Mouse (Mus musculus) neural tube, embryonic 12.5 days (tissue): ENCODE measurements around the gene Hist1h2ag. TPM values are rescaled to one million over a fixed set of nuclear protein-coding genes. Genes with fewer than 3 reads are reported as not detected.

Source experiments
- ATAC-seq: fragments of 200-750 bp; cut with Nextera tagmentation; 2 replicates; pipeline ENCODE4 v1.8.0; 2017; ENCODE audit warnings: low read depth, mild to moderate bottlenecking, moderate TSS enrichment, moderate library complexity; ENCODE audit not compliant: low FRiP score
- H3K27ac ChIP-seq: fragments of 300-500 bp; sonication (generic); 2 replicates; pipeline ENCODE4 v1.5.1; 2016
- H3K27me3 ChIP-seq: fragments of 300-500 bp; sonication (generic); replicated peaks from 2 replicates; pipeline ENCODE4 v1.6.1; 2016; ENCODE audit warnings: mild to moderate bottlenecking
- H3K36me3 ChIP-seq: fragments of 300-500 bp; sonication (generic); 2 replicates; pipeline ENCODE4 v1.6.1; 2016; ENCODE audit warnings: mild to moderate bottlenecking
- H3K4me1 ChIP-seq: fragments of 300-500 bp; sonication (generic); 2 replicates; pipeline ENCODE4 v1.6.1; 2016
- H3K4me2 ChIP-seq: fragments of 300-500 bp; sonication (generic); replicated peaks from 2 replicates; pipeline ENCODE4 v1.6.1; 2016; ENCODE audit warnings: mild to moderate bottlenecking
- H3K4me3 ChIP-seq: fragments of 300-500 bp; sonication (generic); 2 replicates; pipeline ENCODE4 v1.5.1; 2016
- H3K9ac ChIP-seq: fragments of 300-500 bp; sonication (generic); 2 replicates; pipeline ENCODE4 v1.6.1; 2016; ENCODE audit warnings: mild to moderate bottlenecking
- H3K9me3 ChIP-seq: fragments of 300-500 bp; sonication (generic); 2 replicates; pipeline ENCODE4 v1.6.1; 2016; ENCODE audit warnings: mild to moderate bottlenecking
- WGBS: fragments of 180-500 bp; shearing (Covaris S2); methylation state at CpG from one replicate; pipeline ENCODE4 v1.1.7; 2016; 5-methylcytosine and 5-hydroxymethylcytosine counted together
- polyA plus RNA-seq: library from polyadenylated mRNA; unstranded; fragments of >200 nt; fragmentation: Nextera tagmentation; extraction: Ambion mirVana; gene quantifications from 2 replicates; pipeline ENCODE4 v1.2.1, GENCODE M21; 2016

The Hist1h2ag gene
- polyA plus RNA-seq, 1 experiment from 2014 or later: 46.1 TPM

DNA sequence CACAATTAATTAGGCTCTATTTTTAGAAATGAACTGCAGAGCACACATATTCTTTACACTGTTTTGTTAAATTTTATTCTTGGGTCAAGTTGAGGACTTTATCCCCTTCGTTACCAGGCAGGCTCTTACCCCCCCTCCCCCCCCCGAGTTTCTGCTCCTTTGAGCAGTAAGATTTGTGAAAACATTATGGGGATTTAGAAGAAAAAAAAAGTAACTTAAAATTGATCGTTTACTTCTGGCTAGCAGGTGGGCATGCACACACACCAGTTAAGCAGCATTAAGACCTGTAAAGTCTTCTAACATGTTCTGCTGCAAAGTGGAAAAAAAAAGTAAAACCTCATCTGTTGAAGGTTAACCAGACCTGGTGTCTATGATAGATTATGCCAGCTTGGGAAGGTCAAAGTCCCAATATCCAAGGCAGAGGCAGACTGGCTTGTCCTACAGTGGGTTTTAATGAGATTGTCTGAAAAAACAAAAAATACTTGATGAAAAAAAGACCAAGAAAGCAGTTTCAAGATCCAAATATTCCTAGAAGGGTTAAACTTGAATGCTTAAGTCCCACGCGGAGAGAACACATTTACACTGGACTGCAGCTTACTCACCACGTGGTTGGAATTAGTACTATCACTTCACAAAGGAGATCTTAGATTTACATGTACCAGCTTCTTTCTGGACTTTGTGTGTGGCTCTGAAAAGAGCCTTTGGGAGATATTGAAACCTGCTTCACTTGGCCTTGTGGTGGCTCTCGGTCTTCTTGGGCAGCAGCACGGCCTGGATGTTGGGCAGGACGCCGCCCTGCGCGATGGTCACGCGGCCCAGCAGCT is 8.1 kb downstream of the Hist1h2ag start:
- WGBS: 1% methylated on average over 14 of the region's 14 CpGs
- H3K36me3 ChIP-seq: no peaks in the 10 kb centered on the region
- no peak for ATAC-seq
- peak overlapping the region; percentile 27 for H3K4me3 ChIP-seq
- H3K27me3 ChIP-seq: no peaks in the 10 kb centered on the region
- H3K4me1 ChIP-seq: peaks cover 21% of the 10 kb centered on the region
- H3K4me2 ChIP-seq: peak overlapping the region; percentile 69
- peak overlapping the region; percentile 47 for H3K9ac ChIP-seq
- no peaks in the 10 kb centered on the region for H3K9me3 ChIP-seq
- H3K27ac ChIP-seq: 0 out of 2 replicates have a peak overlapping the region, but pooled peaks have one; percentile 27

DNA sequence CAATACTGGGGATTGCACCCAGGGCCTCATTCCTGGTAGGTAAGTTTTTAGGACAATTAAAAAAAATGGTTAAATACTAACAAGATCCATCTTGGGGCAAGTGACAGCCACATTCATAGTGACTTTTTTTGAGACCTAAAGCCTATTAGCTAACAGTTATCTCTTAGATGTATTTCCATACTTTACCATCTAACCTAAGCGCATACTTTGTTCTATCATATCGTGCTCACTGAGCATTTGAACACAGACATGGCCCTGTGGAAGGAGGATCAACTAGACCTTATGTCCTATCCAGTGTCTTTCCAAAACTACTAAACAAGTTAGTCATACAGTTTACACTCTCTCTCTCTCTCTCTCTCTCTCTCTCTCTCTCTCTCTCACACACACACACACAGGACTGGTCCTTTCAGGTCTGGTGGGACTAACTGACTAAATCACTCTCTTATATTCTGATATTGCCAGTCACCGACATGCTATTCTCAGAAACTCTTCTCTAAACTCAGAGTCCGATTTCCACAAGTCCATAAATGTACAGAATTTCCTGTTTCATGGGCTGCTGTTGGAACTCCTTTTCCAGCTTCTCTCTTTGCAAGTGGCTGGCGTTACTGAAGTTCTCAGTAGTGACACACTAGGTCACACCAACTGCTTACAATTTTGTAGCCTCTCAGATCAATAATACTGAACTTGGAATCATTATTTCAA is 8.9 kb downstream of the Hist1h2ag start:
- Histone ChIP-seq H3K4me2 (peak overlapping the region; percentile 69), H3K27ac (no peak overlapping the region), H3K9ac (peak overlapping the region; percentile 47), H3K27me3 (no peaks in the 10 kb centered on the region), H3K4me1 (peaks cover 21% of the 10 kb centered on the region), H3K36me3 (no peaks in the 10 kb centered on the region), H3K9me3 (no peaks in the 10 kb centered on the region), H3K4me3 (0 out of 2 replicates have a peak overlapping the region, but pooled peaks have one; percentile 5)
- ATAC-seq: no peak
- WGBS: 56% methylated on average over 5 of the region's 5 CpGs

DNA sequence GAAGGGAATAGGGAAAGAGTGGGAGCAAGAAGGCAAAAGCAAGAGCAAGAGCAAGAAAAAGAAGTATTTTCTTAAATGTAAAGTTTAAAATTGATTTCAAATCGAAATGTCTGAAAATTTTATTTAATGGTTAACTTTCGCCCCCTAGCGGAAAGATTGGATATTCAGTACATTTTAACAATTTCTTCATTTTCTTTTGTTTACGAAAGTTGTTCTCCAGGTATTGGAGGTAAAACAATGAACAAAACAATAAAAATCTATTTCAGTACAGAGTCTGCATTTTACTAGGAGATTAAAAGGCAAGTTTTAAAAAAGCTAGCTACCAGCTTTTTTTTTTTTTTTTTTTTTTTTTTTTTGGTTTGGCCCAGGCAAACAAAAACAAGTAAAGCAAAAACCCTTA is 12.3 kb downstream of the Hist1h2ag start:
- H3K4me3 ChIP-seq: no peak overlapping the region
- H3K36me3 ChIP-seq: no peaks in the 10 kb centered on the region
- no peaks in the 10 kb centered on the region for H3K27me3 ChIP-seq
- no peaks in the 10 kb centered on the region for H3K9me3 ChIP-seq
- no peak for ATAC-seq
- H3K9ac ChIP-seq: no peak overlapping the region
- no peak overlapping the region for H3K4me2 ChIP-seq
- no peak overlapping the region for H3K27ac ChIP-seq
- H3K4me1 ChIP-seq: peaks cover 13% of the 10 kb centered on the region; the same call in 1 of the 2 replicates
- 21% methylated on average over 4 of the region's 4 CpGs for whole genome bisulfite sequencing

DNA sequence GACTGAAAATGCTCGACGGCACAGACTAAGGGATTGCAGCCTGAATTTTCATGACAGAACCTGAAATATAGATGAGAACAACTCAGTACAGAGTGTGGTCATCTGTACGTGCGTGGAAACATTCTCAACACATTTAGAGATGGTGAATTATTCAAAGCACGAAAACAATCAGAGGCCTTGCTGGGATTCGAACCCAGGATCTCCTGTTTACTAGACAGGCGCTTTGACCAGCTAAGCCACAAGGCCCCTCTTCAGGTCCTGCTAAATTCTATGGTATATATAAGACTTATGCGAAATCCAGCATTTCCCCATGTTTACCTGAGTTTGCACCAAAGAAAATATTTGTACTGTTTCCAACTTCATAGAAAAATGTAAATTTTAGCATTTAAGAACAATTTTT is 12.8 kb downstream of the Hist1h2ag start:
- peaks cover 12% of the 10 kb centered on the region; the same call in 1 of the 2 replicates for H3K4me1 ChIP-seq
- no peak overlapping the region for H3K27ac ChIP-seq
- H3K4me2 ChIP-seq: peak overlapping the region; percentile 59; the same call in 1 of the 2 replicates
- no peaks in the 10 kb centered on the region for H3K27me3 ChIP-seq
- no peak overlapping the region for H3K9ac ChIP-seq
- no peak overlapping the region for H3K4me3 ChIP-seq
- ATAC-seq: no peak
- no peaks in the 10 kb centered on the region for H3K9me3 ChIP-seq
- 27% methylated on average over 8 of the region's 8 CpGs for WGBS
- no peaks in the 10 kb centered on the region for H3K36me3 ChIP-seq

DNA sequence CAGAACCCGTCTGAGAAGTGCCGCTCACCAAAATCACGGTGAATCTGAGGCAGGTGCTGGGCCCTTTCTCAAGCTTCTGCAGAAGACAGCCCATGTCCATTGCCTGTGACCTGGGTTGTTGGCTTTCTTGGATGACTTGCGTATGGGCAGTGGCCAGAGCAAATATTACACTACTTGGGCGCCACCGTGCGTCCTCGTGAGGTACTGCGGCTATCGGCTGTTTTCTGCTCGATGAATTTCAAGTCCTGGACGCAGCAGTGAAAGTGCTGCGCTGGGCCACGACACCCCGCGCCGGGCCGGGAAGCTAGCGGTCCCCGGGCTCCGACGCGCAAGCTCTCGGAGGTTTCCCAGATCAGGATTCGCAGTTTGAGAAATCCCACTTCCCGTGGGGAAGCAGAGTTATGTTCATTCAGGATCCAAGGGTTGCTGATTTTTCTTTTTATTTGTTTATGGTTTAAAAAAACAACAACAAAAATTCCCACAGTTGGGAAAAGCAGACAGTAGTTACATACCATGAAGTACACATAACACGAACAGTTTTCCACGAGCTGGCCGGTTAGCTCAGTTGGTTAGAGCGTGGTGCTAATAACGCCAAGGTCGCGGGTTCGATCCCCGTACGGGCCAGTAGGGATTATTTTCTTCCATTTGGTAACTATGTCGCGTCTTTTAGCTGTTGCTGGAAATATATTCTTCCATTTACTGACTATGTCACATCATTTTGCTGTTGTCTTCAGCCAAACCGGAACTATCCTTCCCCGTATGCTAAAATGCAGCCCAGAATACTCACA is 13.9 kb downstream of the Hist1h2ag start:
- WGBS: under 1% methylated on average over 40 of the region's 40 CpGs
- Histone ChIP-seq H3K9ac (peak overlapping the region; percentile 56), H3K9me3 (no peaks in the 10 kb centered on the region), H3K4me1 (peaks cover 2% of the 10 kb centered on the region; the same call in 1 of the 2 replicates), H3K27ac (0 out of 2 replicates have a peak overlapping the region, but pooled peaks have one; percentile 37), H3K36me3 (no peaks in the 10 kb centered on the region), H3K27me3 (no peaks in the 10 kb centered on the region), H3K4me3 (peak overlapping the region; percentile 42), H3K4me2 (peak overlapping the region; percentile 59)
- peak; percentile 84 for ATAC-seq

DNA sequence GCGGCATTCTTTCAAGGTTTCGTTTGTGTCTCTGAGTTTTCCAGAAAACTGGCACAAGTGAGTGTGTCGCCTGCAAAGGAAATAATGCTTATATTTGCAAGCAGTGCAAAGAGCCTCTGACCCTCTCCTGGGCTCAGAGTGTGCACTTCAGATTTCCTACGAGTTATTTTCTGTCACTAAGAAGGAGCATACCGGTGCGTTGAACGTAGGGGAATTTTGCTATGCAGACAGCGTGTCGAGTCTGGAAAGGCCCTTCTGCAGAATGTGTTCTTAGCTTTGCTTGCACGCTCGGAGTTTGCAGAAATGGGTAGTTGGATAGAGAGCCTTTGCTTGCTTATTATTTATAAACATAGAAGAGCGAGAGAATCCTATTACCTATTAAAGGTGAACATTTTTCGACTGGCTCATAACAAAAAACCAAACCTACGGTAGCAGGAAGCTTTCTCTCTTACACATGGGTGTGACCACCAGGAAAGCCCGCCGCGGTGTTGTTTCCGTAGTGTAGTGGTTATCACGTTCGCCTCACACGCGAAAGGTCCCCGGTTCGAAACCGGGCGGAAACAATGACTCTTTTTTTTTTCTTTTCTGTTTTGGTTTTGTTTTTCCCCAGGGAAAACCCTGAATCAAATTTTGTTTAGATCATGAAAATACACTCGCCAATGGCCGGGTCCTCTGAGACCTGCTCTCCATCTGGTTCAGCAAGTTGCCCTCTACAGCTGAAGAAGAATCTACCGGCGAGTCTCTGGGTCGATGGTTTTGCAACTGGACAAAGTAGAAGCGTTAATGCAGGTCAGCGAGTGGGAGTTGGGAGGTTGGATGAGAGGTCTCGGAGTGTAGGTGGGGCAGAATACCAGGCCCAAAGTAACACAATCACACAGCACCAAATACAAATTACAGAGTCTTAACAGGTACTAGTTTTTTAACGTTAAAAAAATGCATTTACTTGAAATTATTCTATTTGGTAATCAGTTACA is 16.4 kb downstream of the Hist1h2ag start:
- peak overlapping the region; percentile 37 for H3K4me3 ChIP-seq
- H3K27me3 ChIP-seq: no peaks in the 10 kb centered on the region
- H3K9me3 ChIP-seq: no peaks in the 10 kb centered on the region
- no peaks in the 10 kb centered on the region for H3K4me1 ChIP-seq
- 1% methylated on average over 35 of the region's 35 CpGs for WGBS
- peak overlapping the region; percentile 61 for H3K4me2 ChIP-seq
- peak overlapping the region; percentile 30; the same call in 1 of the 2 replicates for H3K9ac ChIP-seq
- no peaks in the 10 kb centered on the region for H3K36me3 ChIP-seq
- ATAC-seq: no peak
- no peak overlapping the region for H3K27ac ChIP-seq

DNA sequence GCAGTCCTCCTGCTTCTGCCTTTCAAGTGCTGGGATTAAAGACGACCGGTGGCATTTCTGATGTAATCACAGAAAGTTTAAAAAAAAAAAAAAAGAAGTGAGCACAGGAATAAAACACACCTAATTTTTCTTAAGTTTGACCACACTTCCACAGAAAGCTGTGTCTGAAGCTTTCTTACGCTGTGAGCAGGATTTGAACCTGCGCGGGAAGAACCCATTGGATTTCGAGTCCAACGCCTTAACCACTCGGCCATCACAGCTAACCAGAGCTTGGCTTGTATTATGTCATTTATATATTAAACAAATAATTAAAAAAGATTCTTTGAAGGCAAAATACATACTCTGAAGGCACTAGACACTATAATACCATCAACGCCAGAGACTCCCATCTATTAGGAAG is 20.5 kb downstream of the Hist1h2ag start:
- Histone ChIP-seq H3K9ac (no peak overlapping the region), H3K4me3 (peak overlapping the region; percentile 42), H3K27me3 (peaks cover 24% of the 10 kb centered on the region), H3K4me1 (no peaks in the 10 kb centered on the region; the same call in 1 of the 2 replicates), H3K9me3 (no peaks in the 10 kb centered on the region), H3K4me2 (peak overlapping the region; percentile 67), H3K27ac (no peak overlapping the region), H3K36me3 (no peaks in the 10 kb centered on the region)
- under 1% methylated on average over 9 of the region's 9 CpGs for WGBS
- peak; percentile 70 for ATAC-seq

DNA sequence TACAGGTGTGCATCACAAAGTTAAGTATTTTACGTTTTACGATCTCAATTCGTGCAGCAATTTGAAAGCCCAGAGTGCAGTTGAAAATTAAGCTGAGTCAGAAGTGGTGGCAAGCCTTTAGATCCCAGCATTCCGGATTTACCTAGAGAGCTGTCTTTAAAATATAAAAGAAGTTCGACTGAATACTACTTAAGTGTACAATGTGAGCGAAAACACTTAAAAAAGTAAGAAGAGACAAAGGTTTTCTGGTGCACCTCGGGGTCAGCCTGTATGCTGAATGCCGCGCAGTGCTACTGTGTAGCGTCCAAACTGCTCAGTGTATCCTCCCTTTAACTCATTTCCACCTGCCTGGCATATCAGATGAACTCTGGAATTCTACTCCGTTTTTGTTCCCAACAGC is 21.2 kb downstream of the Hist1h2ag start:
- under 1% methylated on average over 11 of the region's 11 CpGs for WGBS
- peaks cover 25% of the 10 kb centered on the region for H3K27me3 ChIP-seq
- peak overlapping the region; percentile 42 for H3K4me3 ChIP-seq
- H3K4me1 ChIP-seq: no peaks in the 10 kb centered on the region; the same call in 1 of the 2 replicates
- H3K9me3 ChIP-seq: no peaks in the 10 kb centered on the region
- H3K9ac ChIP-seq: peak overlapping the region; percentile 5; the same call in 1 of the 2 replicates
- H3K27ac ChIP-seq: no peak overlapping the region
- peak overlapping the region; percentile 67 for H3K4me2 ChIP-seq
- no peaks in the 10 kb centered on the region for H3K36me3 ChIP-seq
- ATAC-seq: no peak

DNA sequence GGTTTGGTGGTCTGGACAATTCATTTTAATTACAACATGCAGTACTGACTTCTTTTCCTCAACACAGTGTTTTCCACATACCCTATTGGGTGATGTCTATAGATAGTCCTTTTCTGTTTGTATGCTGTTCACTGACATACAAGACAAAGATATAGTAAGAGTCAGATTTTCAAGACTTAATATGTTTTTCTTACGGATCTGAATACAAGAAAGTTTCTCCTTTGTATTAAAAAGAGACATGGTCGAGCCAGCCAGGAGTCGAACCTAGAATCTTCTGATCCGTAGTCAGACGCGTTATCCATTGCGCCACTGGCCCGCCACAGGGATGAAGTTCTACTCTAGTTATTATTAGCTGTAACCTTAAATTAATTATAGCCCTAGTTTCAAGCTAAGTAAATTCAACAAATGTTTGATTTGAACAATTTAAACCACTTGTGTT is 21.8 kb downstream of the Hist1h2ag start:
- Histone ChIP-seq H3K4me2 (peak overlapping the region; percentile 67), H3K9me3 (no peaks in the 10 kb centered on the region), H3K27me3 (peaks cover 30% of the 10 kb centered on the region), H3K4me3 (peak overlapping the region; percentile 42), H3K27ac (no peak overlapping the region), H3K36me3 (no peaks in the 10 kb centered on the region), H3K4me1 (no peaks in the 10 kb centered on the region; the same call in 1 of the 2 replicates), H3K9ac (no peak overlapping the region)
- WGBS: under 1% methylated on average over 8 of the region's 8 CpGs
- peak; percentile 59; the same call in 1 of the 2 replicates for ATAC-seq

DNA sequence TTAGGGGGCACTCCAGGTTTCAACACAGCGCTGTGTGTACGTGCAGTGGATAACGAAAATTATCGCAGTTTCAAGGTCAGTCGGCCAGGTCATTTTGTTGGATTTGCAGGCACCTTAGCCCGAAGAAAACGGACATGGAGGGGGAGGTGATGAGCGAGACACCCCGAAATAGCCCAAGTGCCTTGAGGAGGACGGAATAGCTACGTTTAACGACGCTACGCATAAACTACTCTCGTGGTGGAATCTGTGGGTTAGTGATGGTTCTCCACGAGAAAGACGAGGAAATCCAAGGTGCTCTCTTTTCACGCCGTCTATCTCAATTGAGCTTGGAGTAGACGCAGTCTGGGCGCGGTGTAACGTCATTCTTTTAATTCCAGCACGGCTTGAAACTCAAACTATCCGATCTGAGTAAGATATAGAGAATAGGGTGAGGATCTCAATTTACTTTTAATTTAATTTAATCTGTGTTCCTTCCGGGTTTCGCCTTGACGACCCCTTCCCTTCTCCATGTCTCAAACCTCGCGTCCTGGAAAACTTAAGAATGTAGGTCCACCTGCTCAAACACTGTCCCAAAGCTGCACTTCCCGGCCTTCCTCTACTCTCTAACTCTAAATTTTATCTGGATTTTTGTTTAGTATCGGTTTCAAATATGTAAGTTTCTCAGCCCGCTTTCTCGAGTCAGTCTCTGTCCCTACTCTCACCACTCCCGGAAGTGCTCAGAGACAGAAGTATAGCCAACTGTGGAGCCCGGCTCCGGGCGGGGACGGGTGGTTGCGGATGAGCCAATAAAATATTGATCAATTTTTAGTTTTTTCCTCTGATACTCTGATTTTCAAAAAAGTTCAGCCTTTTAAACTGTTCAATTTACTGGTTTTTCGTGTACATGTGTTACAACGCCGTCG is 22.6 kb downstream of the Hist1h2ag start:
- 0 out of 2 replicates have a peak overlapping the region, but pooled peaks have one; percentile 35 for H3K9ac ChIP-seq
- peak overlapping the region; percentile 40 for H3K4me3 ChIP-seq
- no peaks in the 10 kb centered on the region for H3K9me3 ChIP-seq
- H3K27ac ChIP-seq: no peak overlapping the region
- no peaks in the 10 kb centered on the region for H3K36me3 ChIP-seq
- peak overlapping the region; percentile 67 for H3K4me2 ChIP-seq
- H3K27me3 ChIP-seq: peaks cover 36% of the 10 kb centered on the region
- WGBS: under 1% methylated on average over 44 of the region's 44 CpGs
- no peaks in the 10 kb centered on the region; the same call in 1 of the 2 replicates for H3K4me1 ChIP-seq
- ATAC-seq: no peak
